Mouse (Mus musculus): ENCODE data around the gene Psen2.

DNA sequence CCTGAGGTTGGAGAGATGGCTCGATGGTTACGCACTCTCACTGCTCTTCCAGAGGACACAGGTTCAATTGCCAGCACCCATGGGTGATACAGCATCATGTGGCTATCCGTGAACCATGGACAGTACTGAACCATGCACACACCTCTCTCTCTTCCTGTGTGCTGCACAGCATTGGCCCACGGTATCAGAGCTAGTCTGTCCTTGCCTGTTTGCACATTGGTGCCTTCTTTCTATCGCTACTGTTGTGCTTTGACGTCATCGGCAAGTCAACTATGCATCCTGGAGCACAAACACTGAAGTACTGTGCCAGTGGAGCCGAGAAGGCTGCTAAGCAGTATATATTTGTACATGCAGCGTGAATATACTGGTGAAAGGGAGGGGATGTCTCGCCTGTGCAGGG is 3.9 kb upstream of the Psen2 start:
- no peak for TF ChIP-seq ZC3H11A (IDR thresholded peaks at IDR 0.05; ENCODE audit: borderline replicate concordance, low read depth, low read length)
- TF ChIP-seq ZNF384 (IDR thresholded peaks at IDR 0.05; ENCODE audit: low read depth, low read length), result no peak
- TF ChIP-seq CHD2 (IDR thresholded peaks at IDR 0.05; ENCODE audit: low read depth, low read length), result no peak

All from ES-E14 (cell line).